Mouse (Mus musculus) small intestine, adult 2 months (tissue): Measurements from ENCODE around the gene Got2.

Source experiments
- CTCF ChIP-seq: fragments of 200-500 bp; IDR thresholded peaks from 2 replicates; pipeline ENCODE4 v1.5.1; 2012; ENCODE audit warnings: low read depth, mild to moderate bottlenecking, control low read depth, inconsistent platforms, low read length, moderate library complexity, mixed read lengths; ENCODE audit not compliant: insufficient replicate concordance, insufficient read length; ENCODE audit errors: extremely low read depth
- POLR2A ChIP-seq: fragments of 200-500 bp; IDR thresholded peaks from 2 replicates; pipeline ENCODE4 v1.6.1; 2012; ENCODE audit warnings: low read depth, mild to moderate bottlenecking, control low read depth, inconsistent platforms, low read length, moderate library complexity

DNA sequence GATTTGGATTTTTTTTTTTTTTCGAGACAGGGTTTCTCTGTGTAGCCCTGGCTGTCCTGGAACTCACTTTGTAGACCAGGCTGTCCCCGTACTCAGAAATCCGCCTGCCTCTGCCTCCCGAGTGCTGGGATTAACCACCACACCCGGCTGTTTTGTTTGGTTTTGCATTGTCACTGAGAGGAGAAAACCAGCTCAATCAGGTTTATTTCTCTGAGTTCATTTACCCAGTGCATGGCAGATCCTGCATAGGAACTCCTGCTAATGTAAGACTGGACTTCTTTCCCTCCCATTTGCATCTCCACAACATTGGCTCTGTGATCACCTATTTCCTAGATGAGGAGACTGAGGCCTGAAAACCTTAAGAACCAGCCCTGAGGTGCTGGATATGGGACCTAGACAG is 66.3 kb downstream of the Got2 start:
- no peak for TF ChIP-seq POLR2A
- TF ChIP-seq CTCF, result no peak
